Mouse (Mus musculus) heart, postnatal 0 days (tissue): ENCODE results near the gene 9430097D07Rik. TPM values are rescaled to one million over a fixed set of nuclear protein-coding genes. Genes with fewer than 3 reads are reported as not detected.

Experiments used
- ATAC-seq: fragments of 200-750 bp; cut with Nextera tagmentation; 2 replicates; pipeline ENCODE4 v1.8.0; 2017; ENCODE audit warnings: low read depth, moderate number of reproducible peaks, moderate library complexity; ENCODE audit not compliant: insufficient read depth
- DNase-seq: peaks from one replicate; pipeline ENCODE4 v3.0.0-alpha.2; 2016; ENCODE audit warnings: low spot score
- H3K27ac ChIP-seq: fragments of 300-500 bp; sonication (generic); 2 replicates; pipeline ENCODE4 v1.5.1; 2014; ENCODE audit warnings: low read depth, mild to moderate bottlenecking
- H3K27me3 ChIP-seq: fragments of 300-500 bp; sonication (generic); 2 replicates; pipeline ENCODE4 v1.6.1; 2014; ENCODE audit warnings: low read length, mixed read lengths; ENCODE audit not compliant: control insufficient read depth, insufficient read depth
- H3K36me3 ChIP-seq: fragments of 300-500 bp; sonication (generic); replicated peaks from 2 replicates; pipeline ENCODE4 v1.6.1; 2014; ENCODE audit warnings: low read length, mixed read lengths; ENCODE audit not compliant: control insufficient read depth, insufficient read depth
- H3K4me1 ChIP-seq: fragments of 300-500 bp; sonication (generic); 2 replicates; pipeline ENCODE4 v1.6.1; 2014; ENCODE audit warnings: antibody characterized with exemption; ENCODE audit not compliant: control insufficient read depth, insufficient read depth
- H3K4me2 ChIP-seq: fragments of 300-500 bp; sonication (generic); 2 replicates; pipeline ENCODE4 v1.6.1; 2014; ENCODE audit warnings: low read depth, mild to moderate bottlenecking, low read length, moderate library complexity
- H3K4me3 ChIP-seq: fragments of 300-500 bp; sonication (generic); 2 replicates; pipeline ENCODE4 v1.5.1; 2014; ENCODE audit warnings: low read depth, low read length
- H3K9ac ChIP-seq: fragments of 300-500 bp; sonication (generic); replicated peaks from 2 replicates; pipeline ENCODE4 v1.6.1; 2014; ENCODE audit warnings: low read depth, low read length, mixed read lengths
- H3K9me3 ChIP-seq: fragments of 300-500 bp; sonication (generic); replicated peaks from 2 replicates; pipeline ENCODE4 v1.6.1; 2016; ENCODE audit warnings: low read length; ENCODE audit not compliant: control insufficient read depth
- CTCF ChIP-seq: IDR thresholded peaks from 2 replicates; pipeline ENCODE4 v1.5.1; 2016; ENCODE audit warnings: antibody characterized with exemption, control low read depth, low read depth
- EP300 ChIP-seq: IDR thresholded peaks from 2 replicates; pipeline ENCODE4 v1.6.1; 2016; ENCODE audit warnings: antibody characterized with exemption, low read depth
- WGBS: fragments of 180-500 bp; shearing (Covaris S2); extraction: QIAGEN DNeasy Blood & Tissue Kit; methylation state at CpG from one replicate; pipeline ENCODE4 v1.1.7; 2014; 5-methylcytosine and 5-hydroxymethylcytosine counted together
- polyA plus RNA-seq: library from polyadenylated mRNA; unstranded; fragments of >200 nt; fragmentation: Nextera tagmentation; extraction: Ambion mirVana; gene quantifications from 2 replicates; pipeline ENCODE4 v1.2.1, GENCODE M21; 2015
- total RNA-seq: library from RNA; depleted of rRNA; stranded (reverse); fragments of >200 nt; gene quantifications from 2 replicates; pipeline ENCODE4 v1.2.3, GENCODE M21; 2014; ENCODE audit warnings: low replicate concordance

The 9430097D07Rik gene
- total and polyA plus RNA-seq, 2 experiments from 2014 or later: not detected

GRCm38 (mm10) chr2:32568149-32568548 is 7.3 kb downstream of the 9430097D07Rik start:
- H3K4me1 ChIP-seq: peaks cover 18% of the 10 kb centered on the region; the same call in 1 of the 2 replicates
- no peak overlapping the region for H3K4me3 ChIP-seq
- no peak for TF ChIP-seq EP300
- TF ChIP-seq CTCF: no peak
- ATAC-seq (no peak), DNase-seq (no peak)
- H3K27me3 ChIP-seq: no peaks in the 10 kb centered on the region
- H3K36me3 ChIP-seq: peaks cover 50% of the 10 kb centered on the region
- H3K9ac ChIP-seq: 0 out of 2 replicates have a peak overlapping the region, but pooled peaks have one; percentile 15
- no peak overlapping the region for H3K4me2 ChIP-seq
- peak overlapping the region; percentile 15; the same call in 1 of the 2 replicates for H3K27ac ChIP-seq
- 40% methylated on average over 5 of the region's 5 CpGs for WGBS
- H3K9me3 ChIP-seq: no peaks in the 10 kb centered on the region

DNA sequence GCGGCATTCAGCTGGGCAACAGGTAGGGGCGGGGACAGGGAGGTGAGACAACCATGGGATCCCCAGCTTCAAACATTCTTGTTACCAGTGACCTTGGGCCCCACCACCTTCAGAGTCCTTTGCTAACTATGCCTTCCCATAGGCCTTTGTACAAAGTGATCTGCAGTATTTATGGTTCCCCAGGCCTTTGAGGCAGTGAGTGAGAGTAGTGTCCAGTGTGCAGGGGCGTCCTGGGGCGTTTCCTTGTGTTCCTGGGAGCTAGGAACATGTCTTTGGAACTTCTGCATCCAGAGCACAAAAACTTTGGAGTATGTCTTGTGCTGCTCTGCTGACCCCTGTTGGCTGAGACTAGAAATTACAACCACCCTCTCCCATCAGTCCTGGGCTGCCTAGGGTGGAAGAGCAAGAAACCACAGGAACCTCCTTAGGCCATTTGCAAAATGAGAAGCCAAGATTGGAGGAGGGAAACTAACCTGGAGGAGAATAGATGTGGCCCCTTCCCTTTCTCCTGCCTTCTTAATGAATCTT is 8.9 kb downstream of the 9430097D07Rik start:
- Histone ChIP-seq H3K27me3 (no peaks in the 10 kb centered on the region), H3K36me3 (peaks cover 48% of the 10 kb centered on the region), H3K4me3 (no peak overlapping the region), H3K9me3 (no peaks in the 10 kb centered on the region), H3K4me2 (no peak overlapping the region), H3K9ac (no peak overlapping the region), H3K4me1 (peaks cover 16% of the 10 kb centered on the region; the same call in 1 of the 2 replicates), H3K27ac (peak overlapping the region; percentile 15; the same call in 1 of the 2 replicates)
- ATAC-seq (0 out of 2 replicates have a peak, but pooled peaks have one; percentile 33), DNase-seq (peak; percentile 80)
- WGBS: 30% methylated on average over 4 of the region's 4 CpGs
- TF ChIP-seq CTCF (peak; percentile 88), EP300 (no peak)

DNA sequence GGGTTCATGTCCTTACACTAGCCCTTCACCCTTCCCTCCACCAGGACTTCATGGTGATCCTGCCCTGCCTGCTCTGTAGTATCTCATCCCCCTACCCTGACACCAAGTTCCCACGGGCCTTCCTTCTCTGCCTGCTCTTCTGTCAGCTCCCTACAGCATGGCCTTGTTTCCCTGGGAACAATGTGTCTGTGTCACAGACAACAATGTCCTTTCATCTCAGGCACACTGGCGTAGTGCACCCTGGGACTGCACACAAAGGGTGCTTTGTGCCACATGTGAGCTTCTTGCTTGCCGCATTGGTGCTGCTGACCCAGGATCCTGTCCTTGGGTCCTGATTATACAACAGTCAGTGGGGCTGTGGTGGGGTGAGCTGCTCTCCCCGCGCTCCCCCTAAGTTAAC is 15.9 kb downstream of the 9430097D07Rik start:
- DNase-seq (no peak), ATAC-seq (no peak)
- no peak overlapping the region for H3K4me3 ChIP-seq
- H3K9ac ChIP-seq: no peak overlapping the region
- TF ChIP-seq EP300 (no peak), CTCF (no peak)
- no peak overlapping the region for H3K27ac ChIP-seq
- no peaks in the 10 kb centered on the region for H3K27me3 ChIP-seq
- H3K4me1 ChIP-seq: no peaks in the 10 kb centered on the region
- H3K9me3 ChIP-seq: no peaks in the 10 kb centered on the region
- H3K36me3 ChIP-seq: peaks cover 44% of the 10 kb centered on the region
- H3K4me2 ChIP-seq: no peak overlapping the region
- WGBS: 80% methylated on average over 5 of the region's 5 CpGs

GRCm38 (mm10) chr2:32556019-32556418 is 19.5 kb downstream of the 9430097D07Rik start:
- WGBS: 70% methylated on average over 7 of the region's 7 CpGs
- DNase-seq (no peak), ATAC-seq (no peak)
- no peaks in the 10 kb centered on the region for H3K27me3 ChIP-seq
- peak overlapping the region; percentile 16; the same call in 1 of the 2 replicates for H3K27ac ChIP-seq
- H3K9me3 ChIP-seq: no peaks in the 10 kb centered on the region
- H3K4me3 ChIP-seq: no peak overlapping the region
- no peak overlapping the region for H3K4me2 ChIP-seq
- H3K36me3 ChIP-seq: peaks cover 24% of the 10 kb centered on the region
- H3K9ac ChIP-seq: no peak overlapping the region
- TF ChIP-seq CTCF: no peak
- no peak for TF ChIP-seq EP300
- no peaks in the 10 kb centered on the region for H3K4me1 ChIP-seq

GRCm38 (mm10) chr2:32555484-32555883 is 20.0 kb downstream of the 9430097D07Rik start:
- H3K27ac ChIP-seq: peak overlapping the region; percentile 16; the same call in 1 of the 2 replicates
- DNase-seq (no peak), ATAC-seq (no peak)
- no peaks in the 10 kb centered on the region for H3K9me3 ChIP-seq
- no peaks in the 10 kb centered on the region for H3K27me3 ChIP-seq
- no peak overlapping the region for H3K4me2 ChIP-seq
- peaks cover 22% of the 10 kb centered on the region for H3K36me3 ChIP-seq
- H3K4me3 ChIP-seq: no peak overlapping the region
- TF ChIP-seq CTCF: no peak
- TF ChIP-seq EP300: no peak
- no peaks in the 10 kb centered on the region for H3K4me1 ChIP-seq
- no peak overlapping the region for H3K9ac ChIP-seq
- 42% methylated on average over 4 of the region's 4 CpGs for WGBS

DNA sequence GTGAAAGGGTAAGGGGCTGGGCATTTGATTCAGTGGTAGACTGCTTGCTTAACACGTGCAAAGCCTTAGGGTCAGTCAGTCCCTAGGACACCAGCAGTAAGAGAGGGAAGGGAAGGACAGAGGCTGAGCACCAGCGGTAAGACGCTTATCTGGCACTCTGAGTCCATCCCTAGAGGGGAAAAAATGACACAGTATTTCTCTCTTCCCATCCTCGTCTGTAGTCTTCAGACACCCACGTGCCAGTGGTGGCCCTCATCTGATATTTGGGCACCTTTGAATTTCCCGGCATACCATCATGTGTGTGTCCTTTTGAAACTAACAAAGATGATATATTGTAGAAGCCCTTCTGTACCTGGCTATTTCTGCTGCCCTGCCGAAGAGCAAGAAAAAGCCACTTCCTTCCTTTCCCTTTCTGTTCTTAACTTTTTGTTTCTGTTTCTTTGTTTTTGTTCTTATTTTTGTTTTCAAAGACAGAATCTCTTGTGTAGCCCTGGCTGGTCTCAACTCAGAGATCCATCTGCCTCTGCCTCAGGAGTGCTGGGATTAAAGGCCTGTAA is 21.8 kb downstream of the 9430097D07Rik start:
- Histone ChIP-seq H3K9me3 (no peaks in the 10 kb centered on the region), H3K4me2 (no peak overlapping the region), H3K4me1 (peaks cover 13% of the 10 kb centered on the region), H3K4me3 (no peak overlapping the region), H3K9ac (no peak overlapping the region), H3K36me3 (peaks cover 8% of the 10 kb centered on the region; the same call in 1 of the 2 replicates), H3K27ac (no peak overlapping the region), H3K27me3 (no peaks in the 10 kb centered on the region)
- no peak for DNase-seq
- TF ChIP-seq CTCF (no peak), EP300 (no peak)
- no peak for ATAC-seq
- 56% methylated on average over 7 of the region's 7 CpGs for WGBS
